Mouse (Mus musculus) forebrain, embryonic 14.5 days (tissue): ENCODE measurements around the gene Map2k5. TPM values are rescaled to one million over a fixed set of nuclear protein-coding genes. Genes with fewer than 3 reads are reported as not detected.

Experiments used
- ATAC-seq: fragments of 200-750 bp; cut with Nextera tagmentation; 2 replicates; pipeline ENCODE4 v1.8.0; 2017; ENCODE audit warnings: mild to moderate bottlenecking, moderate library complexity
- DNase-seq: peaks from one replicate; pipeline ENCODE4 v3.0.0-alpha.2; 2015; ENCODE audit warnings: low spot score
- H3K27ac ChIP-seq: fragments of 300-500 bp; sonication (generic); 2 replicates; pipeline ENCODE4 v1.5.1; 2014; ENCODE audit warnings: low read depth, mild to moderate bottlenecking, control low read depth, low read length, moderate library complexity
- H3K27me3 ChIP-seq: fragments of 300-500 bp; sonication (generic); replicated peaks from 2 replicates; pipeline ENCODE4 v1.6.1; 2014; ENCODE audit warnings: low read length, control low read depth, mixed read lengths; ENCODE audit not compliant: control insufficient read depth, insufficient read depth
- H3K36me3 ChIP-seq: fragments of 300-500 bp; sonication (generic); 2 replicates; pipeline ENCODE4 v1.6.1; 2014; ENCODE audit warnings: low read length, control low read depth; ENCODE audit not compliant: control insufficient read depth, insufficient read depth
- H3K4me1 ChIP-seq: fragments of 300-500 bp; sonication (generic); 2 replicates; pipeline ENCODE4 v1.6.1; 2014; ENCODE audit warnings: antibody characterized with exemption, low read length, control low read depth; ENCODE audit not compliant: control insufficient read depth, insufficient read depth
- H3K4me2 ChIP-seq: fragments of 300-500 bp; sonication (generic); 2 replicates; pipeline ENCODE4 v1.6.1; 2014; ENCODE audit warnings: mild to moderate bottlenecking, control low read depth, low read length
- H3K4me3 ChIP-seq: fragments of 300-500 bp; sonication (generic); 2 replicates; pipeline ENCODE4 v1.5.1; 2014; ENCODE audit warnings: low read depth, low read length, control low read depth
- H3K9ac ChIP-seq: fragments of 300-500 bp; sonication (generic); 2 replicates; pipeline ENCODE4 v1.6.1; 2014; ENCODE audit warnings: mild to moderate bottlenecking, low read length, control low read depth, moderate library complexity
- H3K9me3 ChIP-seq: fragments of 300-500 bp; sonication (generic); replicated peaks from 2 replicates; pipeline ENCODE4 v1.6.1; 2016; ENCODE audit warnings: low read length, control low read depth, mixed read lengths; ENCODE audit not compliant: control insufficient read depth
- WGBS: fragments of 180-500 bp; shearing (Covaris S2); extraction: QIAGEN DNeasy Blood & Tissue Kit; methylation state at CpG from one replicate; pipeline ENCODE4 v1.1.7; 2014; 5-methylcytosine and 5-hydroxymethylcytosine counted together
- polyA plus RNA-seq: library from polyadenylated mRNA; unstranded; fragments of >200 nt; fragmentation: Nextera tagmentation; extraction: Ambion mirVana; gene quantifications from 2 replicates; pipeline ENCODE4 v1.2.1, GENCODE M21; 2014

The Map2k5 gene
- polyA plus RNA-seq, 1 experiment from 2014 or later, result 40.3 TPM

GRCm38 (mm10) chr9:63132673-63133601 is 244.8 kb downstream of the Map2k5 start:
- 1% methylated on average over 48 of the region's 48 CpGs for WGBS
- peaks cover 39% of the 10 kb centered on the region for H3K27me3 ChIP-seq

DNA sequence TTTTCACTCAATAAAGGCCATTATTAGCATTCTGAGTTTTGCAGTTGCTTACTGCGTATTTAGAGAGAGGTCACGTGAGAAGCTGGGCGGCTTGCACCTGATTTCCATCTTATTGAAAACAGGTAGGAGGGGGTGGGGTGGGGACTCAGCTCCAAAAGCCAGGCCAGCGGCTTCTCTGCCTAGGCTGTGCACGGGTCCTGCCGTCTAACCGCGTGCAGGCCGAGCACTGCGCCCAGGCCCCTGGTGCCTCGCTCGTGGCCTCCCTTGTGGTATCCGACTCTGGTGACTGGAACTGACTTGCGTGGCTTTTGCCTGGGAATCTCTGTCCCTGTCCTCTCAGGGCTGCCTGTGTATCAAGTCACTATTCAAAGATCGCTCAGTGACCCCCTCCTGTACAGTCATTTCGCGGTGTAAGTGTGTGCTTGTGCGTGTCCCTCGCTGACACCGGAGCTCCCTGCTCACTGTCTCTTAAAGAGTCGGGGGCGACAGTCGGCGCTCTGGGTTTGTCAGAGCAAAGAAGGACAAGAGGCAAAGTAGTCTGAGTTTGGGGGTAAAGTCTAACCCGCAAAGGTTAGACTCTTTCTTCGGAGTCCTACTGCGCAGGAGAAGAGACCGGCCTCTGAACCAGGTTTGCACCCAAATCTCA is 245.6 kb downstream of the Map2k5 start:
- no peaks in the 10 kb centered on the region for H3K9me3 ChIP-seq
- 0 out of 2 replicates have a peak overlapping the region, but pooled peaks have one; percentile 48 for H3K27ac ChIP-seq
- peak overlapping the region; percentile 52 for H3K4me3 ChIP-seq
- peak overlapping the region; percentile 88 for H3K4me2 ChIP-seq
- ATAC-seq (peak; percentile 19), DNase-seq (peak; percentile 48)
- H3K36me3 ChIP-seq, result no peaks in the 10 kb centered on the region
- H3K4me1 ChIP-seq, result peaks cover 14% of the 10 kb centered on the region; the same call in 1 of the 2 replicates
- under 1% methylated on average over 28 of the region's 28 CpGs for WGBS
- H3K9ac ChIP-seq, result peak overlapping the region; percentile 59
- H3K27me3 ChIP-seq, result peaks cover 30% of the 10 kb centered on the region

More at GRCm38 (mm10) chr9:63132673-63133601, 244.8 kb downstream of the Map2k5 start:
- peak overlapping the region; percentile 59 for H3K9ac ChIP-seq
- peak overlapping the region; percentile 88 for H3K4me2 ChIP-seq
- no peaks in the 10 kb centered on the region for H3K36me3 ChIP-seq
- H3K9me3 ChIP-seq, result no peaks in the 10 kb centered on the region
- H3K4me3 ChIP-seq, result peak overlapping the region; percentile 52
- DNase-seq, result peak; percentile 96
- ATAC-seq, result peak; percentile 99
- H3K4me1 ChIP-seq, result peaks cover 14% of the 10 kb centered on the region; the same call in 1 of the 2 replicates
- peak overlapping the region; percentile 48; the same call in 1 of the 2 replicates for H3K27ac ChIP-seq

DNA sequence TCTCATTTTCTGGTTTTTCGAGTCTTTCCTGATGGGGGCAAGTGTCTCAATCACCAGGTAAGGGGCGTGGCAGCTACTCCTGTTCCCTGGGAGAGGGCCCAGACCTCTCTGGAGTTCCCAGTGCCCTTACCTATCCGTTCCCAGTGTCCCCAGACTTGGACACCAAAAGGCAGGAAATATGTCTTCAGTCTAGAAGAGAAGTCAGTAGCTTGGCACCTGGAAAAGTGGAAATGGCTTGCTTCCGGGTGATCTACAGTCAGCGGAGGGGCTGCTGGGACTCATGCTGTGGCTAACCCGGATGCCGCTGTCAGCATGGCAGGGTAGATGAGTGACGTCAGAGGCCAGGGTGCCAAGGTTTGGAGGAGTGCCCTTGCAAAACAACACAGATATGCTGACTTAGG is 248.1 kb downstream of the Map2k5 start:
- DNase-seq (no peak), ATAC-seq (no peak)
- Histone ChIP-seq H3K4me2 (no peak overlapping the region), H3K27ac (no peak overlapping the region), H3K27me3 (peaks cover 8% of the 10 kb centered on the region), H3K9ac (no peak overlapping the region), H3K4me3 (no peak overlapping the region), H3K9me3 (no peaks in the 10 kb centered on the region), H3K36me3 (no peaks in the 10 kb centered on the region), H3K4me1 (peaks cover 8% of the 10 kb centered on the region; the same call in 1 of the 2 replicates)
- 82% methylated on average over 8 of the region's 8 CpGs for WGBS

DNA sequence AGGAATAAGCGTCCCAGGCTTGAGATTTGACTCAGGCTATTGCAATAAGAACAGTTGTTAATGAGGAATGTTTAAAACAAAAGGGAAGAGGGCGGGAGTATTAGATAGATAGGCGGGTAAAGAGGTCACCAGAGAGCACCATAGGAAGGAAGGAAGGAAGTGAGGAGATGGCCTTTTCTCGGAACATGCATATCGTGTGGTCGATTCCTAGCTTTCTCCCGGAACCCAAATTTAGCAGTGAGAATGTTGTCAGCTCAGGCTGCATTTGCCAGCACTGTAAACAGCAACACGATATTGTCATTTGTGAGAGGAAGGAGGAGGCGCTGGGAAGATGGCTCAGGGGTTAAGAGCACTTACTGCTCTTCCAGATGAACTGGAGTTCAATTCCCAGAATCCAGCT is 253.2 kb downstream of the Map2k5 start:
- ATAC-seq (no peak), DNase-seq (no peak)
- Histone ChIP-seq H3K36me3 (no peaks in the 10 kb centered on the region), H3K9ac (no peak overlapping the region), H3K4me3 (no peak overlapping the region), H3K27ac (no peak overlapping the region), H3K4me1 (no peaks in the 10 kb centered on the region), H3K4me2 (no peak overlapping the region; the same call in 1 of the 2 replicates), H3K9me3 (no peaks in the 10 kb centered on the region), H3K27me3 (no peaks in the 10 kb centered on the region)
- 61% methylated on average over 9 of the region's 9 CpGs for WGBS

- Histone ChIP-seq H3K4me2 (peak overlapping the region; percentile 68), H3K4me1 (no peaks in the 10 kb centered on the region), H3K27me3 (no peaks in the 10 kb centered on the region), H3K9ac (peak overlapping the region; percentile 53), H3K27ac (no peak overlapping the region), H3K36me3 (no peaks in the 10 kb centered on the region), H3K4me3 (peak overlapping the region; percentile 31), H3K9me3 (no peaks in the 10 kb centered on the region)
- 9% methylated on average over 30 of the region's 30 CpGs for WGBS
- ATAC-seq (peak; percentile 98), DNase-seq (peak; percentile 94)
Measured at GRCm38 (mm10) chr9:63123451-63124438, 254.0 kb downstream of the Map2k5 start.

GRCm38 (mm10) chr9:63122161-63122833 is 255.4 kb downstream of the Map2k5 start:
- no peaks in the 10 kb centered on the region for H3K4me1 ChIP-seq
- no peak overlapping the region for H3K9ac ChIP-seq
- H3K4me2 ChIP-seq, result no peak overlapping the region
- DNase-seq, result no peak
- no peak overlapping the region for H3K4me3 ChIP-seq
- H3K27me3 ChIP-seq, result no peaks in the 10 kb centered on the region
- H3K9me3 ChIP-seq, result no peaks in the 10 kb centered on the region
- no peaks in the 10 kb centered on the region for H3K36me3 ChIP-seq
- H3K27ac ChIP-seq, result no peak overlapping the region
- ATAC-seq, result no peak
- 25% methylated on average over 8 of the region's 8 CpGs for WGBS

DNA sequence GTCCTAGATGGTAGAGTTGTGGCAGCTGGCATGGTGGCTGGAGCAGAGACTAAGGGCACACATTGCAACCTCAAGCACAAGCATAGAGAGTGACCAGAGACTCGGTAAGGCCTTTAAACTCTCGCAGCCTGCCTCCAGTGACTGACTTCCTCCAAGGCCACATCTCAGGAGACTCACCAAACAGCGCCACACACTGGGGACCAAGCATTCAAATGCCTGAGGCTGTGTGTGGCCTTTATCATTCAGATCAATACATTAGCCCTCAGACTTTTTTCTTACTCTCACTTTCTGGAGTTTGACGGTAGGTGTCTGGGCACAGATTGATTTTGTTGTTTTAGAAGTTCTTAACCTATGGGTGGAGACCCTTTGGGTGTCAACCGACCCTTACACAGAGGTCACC is 259.3 kb downstream of the Map2k5 start:
- Histone ChIP-seq H3K4me3 (no peak overlapping the region), H3K9me3 (no peaks in the 10 kb centered on the region), H3K27me3 (no peaks in the 10 kb centered on the region), H3K27ac (no peak overlapping the region), H3K36me3 (no peaks in the 10 kb centered on the region), H3K4me2 (no peak overlapping the region), H3K9ac (no peak overlapping the region), H3K4me1 (no peaks in the 10 kb centered on the region)
- 61% methylated on average over 5 of the region's 5 CpGs for WGBS
- no peak for DNase-seq
- ATAC-seq, result no peak
